Mouse (Mus musculus) brown adipose tissue, adult 24 weeks (tissue): ENCODE measurements around the gene Cab39. TPM values are rescaled to one million over a fixed set of nuclear protein-coding genes. Genes with fewer than 3 reads are reported as not detected.
A peak's percentile ranks its signal among the peaks of the same experiment; 100 is the strongest.

ENCODE experiments used
- H3K27ac ChIP-seq: fragments of 200-500 bp; replicated peaks from 2 replicates; pipeline ENCODE4 v1.5.1; 2012; ENCODE audit warnings: low read depth, mild to moderate bottlenecking, low read length
- H3K4me1 ChIP-seq: fragments of 200-500 bp; 2 replicates; pipeline ENCODE4 v1.6.1; 2012; ENCODE audit warnings: low read length, mixed read lengths; ENCODE audit not compliant: control insufficient read depth, insufficient read depth, insufficient read length
- H3K4me3 ChIP-seq: fragments of 200-500 bp; 2 replicates; pipeline ENCODE4 v1.5.1; 2012; ENCODE audit warnings: low read depth, mild to moderate bottlenecking, low read length, moderate library complexity; ENCODE audit not compliant: insufficient read depth
- polyA plus RNA-seq: library from polyadenylated mRNA; stranded (reverse); fragments of >200 nt; gene quantifications from 2 replicates; pipeline ENCODE4 v1.2.4, GENCODE M21; 2012; ENCODE audit not compliant: missing spikeins, insufficient read depth, insufficient read length

The Cab39 gene
- polyA plus RNA-seq = 68.7 and 78.3 TPM in 2 replicates

DNA sequence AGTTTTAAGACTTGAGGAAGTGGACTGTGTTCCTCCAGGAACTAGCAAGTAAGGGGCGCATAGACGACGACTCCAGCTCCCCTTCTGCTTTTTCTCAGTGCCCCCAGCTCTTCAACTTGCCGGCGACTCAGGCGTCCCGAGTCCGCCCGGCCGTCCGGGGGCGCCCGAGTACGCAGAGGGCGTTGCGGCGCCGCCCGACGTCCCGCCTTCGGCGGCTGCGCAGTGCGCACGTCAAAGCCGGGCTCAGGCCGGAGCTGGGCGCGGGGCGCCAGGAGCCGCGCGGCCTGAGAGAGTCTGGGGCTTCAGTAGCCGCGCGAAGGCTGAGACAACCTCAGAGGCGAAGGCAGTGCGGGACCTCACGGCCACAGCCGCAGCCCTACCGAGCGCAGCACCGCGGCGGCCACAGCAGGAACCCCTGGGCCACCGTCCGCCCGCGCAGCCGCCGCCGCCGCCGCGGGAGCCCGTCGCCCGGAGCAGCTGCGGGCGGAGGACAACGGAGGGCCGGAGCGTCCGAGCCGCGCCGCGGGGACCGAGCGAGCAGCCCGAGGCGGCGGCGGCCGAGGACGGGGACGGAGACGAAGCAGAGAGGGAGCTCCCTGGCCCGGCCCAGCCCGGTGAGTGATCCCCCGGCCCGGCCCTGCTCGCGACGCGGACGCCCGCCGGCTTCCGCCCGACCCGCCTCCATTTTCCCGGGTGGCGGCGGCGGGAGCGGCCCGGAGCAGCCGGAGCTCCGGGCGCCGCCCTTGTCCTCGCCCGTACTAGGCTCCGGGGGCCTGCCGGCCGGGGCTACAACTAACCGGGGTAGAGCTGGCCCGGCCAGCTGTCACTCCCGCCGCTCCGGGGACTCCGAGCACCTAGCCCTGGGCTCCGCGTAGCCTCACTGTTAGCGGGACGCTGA lies at the start of gene Cab39:
TSS of gene Cab39 (plus strand) at position 234 of the 898 bp plus-strand sequence.
- Histone ChIP-seq H3K27ac (peak within 1 kb of the TSS; percentile 89), H3K4me1 (peaks cover 7% of the 10 kb centered on the region), H3K4me3 (peak within 1 kb of the TSS; percentile 96)

- Histone ChIP-seq H3K27ac (no peak overlapping the region), H3K4me1 (peaks cover 9% of the 10 kb centered on the region), H3K4me3 (no peak overlapping the region)
These were observed 48.7 kb upstream of the Cab39 start for GRCm38 (mm10) chr1:85744539-85744938.

DNA sequence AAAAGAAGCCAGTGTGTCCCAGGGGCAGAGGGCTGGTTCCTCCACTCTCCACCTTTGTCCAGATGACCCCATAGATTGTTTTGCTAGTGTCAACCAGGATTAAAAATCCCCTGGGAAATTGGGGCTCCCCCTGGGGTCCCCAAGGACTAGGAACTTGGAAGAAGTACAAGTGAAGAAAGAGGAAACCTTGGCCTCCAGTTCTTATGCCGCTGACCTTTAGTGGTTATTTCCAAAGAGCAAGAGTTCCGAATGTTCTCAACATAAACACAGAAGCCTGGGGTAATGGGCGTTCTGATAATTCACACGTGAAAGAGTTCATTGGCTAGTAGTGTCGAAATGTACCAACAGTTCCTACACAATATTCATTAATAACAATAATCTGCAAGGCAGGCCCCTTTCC lies 46.7 kb upstream of the Cab39 start:
- H3K27ac ChIP-seq = no peak overlapping the region
- H3K4me3 ChIP-seq = no peak overlapping the region
- peaks cover 25% of the 10 kb centered on the region for H3K4me1 ChIP-seq

- Histone ChIP-seq H3K4me3 (no peak overlapping the region), H3K27ac (peak overlapping the region; percentile 99), H3K4me1 (peaks cover 32% of the 10 kb centered on the region)
These were observed 43.4 kb upstream of the Cab39 start for GRCm38 (mm10) chr1:85749829-85750228.

DNA sequence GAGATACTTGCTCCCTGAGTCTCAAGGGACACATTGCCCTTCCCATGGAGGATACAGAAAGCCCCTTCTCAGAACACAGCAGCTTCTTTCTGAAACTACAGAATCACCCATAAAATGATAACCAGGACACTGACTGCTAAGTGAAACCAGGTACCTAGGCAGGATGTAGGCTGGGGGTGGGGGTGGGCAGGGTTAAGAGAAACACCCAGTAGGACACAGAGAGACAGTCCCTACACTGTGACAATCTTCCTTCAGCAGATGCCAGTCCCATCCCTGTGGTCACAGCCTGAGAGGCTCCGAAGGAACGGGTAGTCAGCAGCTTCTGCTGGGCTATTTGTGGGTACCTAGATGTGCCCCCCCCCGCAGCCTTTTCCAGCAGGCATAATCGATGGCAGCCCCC lies 42.6 kb upstream of the Cab39 start:
- Histone ChIP-seq H3K4me1 (peaks cover 32% of the 10 kb centered on the region), H3K4me3 (no peak overlapping the region), H3K27ac (peak overlapping the region; percentile 99)

DNA sequence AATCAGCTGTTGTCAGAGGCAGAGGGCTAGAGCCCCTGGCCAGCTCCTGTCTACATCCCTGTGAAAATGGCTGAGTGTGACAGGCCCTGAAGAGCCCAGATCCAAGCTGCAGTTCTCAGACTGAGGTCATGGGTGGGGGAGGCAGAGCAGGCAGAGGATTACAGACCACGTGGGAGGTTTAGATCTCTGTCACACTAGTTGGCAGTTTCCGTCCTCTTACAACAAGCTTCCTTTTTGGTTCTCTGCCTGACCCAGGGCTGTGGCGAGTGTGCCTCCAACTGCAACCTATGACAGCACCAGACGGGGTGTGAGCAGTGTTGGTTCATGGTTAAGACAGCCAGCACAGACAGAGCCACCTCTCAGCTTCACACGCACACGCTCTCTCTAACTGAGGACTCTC lies 41.7 kb upstream of the Cab39 start:
- Histone ChIP-seq H3K4me3 (no peak overlapping the region), H3K4me1 (peaks cover 32% of the 10 kb centered on the region), H3K27ac (peak overlapping the region; percentile 99)

DNA sequence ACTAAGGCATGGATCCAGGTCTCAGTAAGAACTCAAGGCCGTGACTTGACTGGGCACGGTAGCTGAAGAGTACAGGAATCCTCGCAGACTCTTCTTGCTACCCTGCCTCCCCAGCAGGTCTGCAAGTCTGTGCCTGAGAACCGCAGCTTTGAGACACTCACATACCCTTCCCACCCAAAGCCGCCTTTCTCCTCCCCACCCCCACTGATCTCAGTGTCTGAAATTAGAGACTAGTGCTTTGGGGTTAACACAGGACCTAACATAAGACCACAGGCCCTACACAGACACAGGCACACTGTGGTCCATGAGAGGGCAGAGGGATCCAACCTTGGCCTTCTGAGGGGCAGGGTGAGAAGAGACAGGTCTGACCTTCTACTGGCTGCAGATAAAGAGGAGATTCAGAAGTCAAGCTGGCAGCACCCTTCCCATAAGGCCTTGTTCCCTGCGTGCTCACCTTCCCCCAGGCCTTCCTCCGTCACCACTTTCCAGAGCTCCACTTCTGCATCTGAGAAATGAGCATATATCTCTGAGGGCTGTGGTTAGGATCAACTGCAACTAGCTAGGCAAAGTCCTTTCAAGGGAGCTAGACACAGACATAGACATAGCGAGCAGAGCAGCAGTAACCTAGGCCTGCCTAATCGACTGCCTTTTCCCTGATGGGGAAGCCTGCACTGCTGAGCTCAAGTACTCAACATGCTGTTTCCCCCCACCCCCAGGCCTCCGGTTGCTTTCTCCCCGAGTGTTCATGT lies 41.1 kb upstream of the Cab39 start:
- Histone ChIP-seq H3K4me3 (no peak overlapping the region), H3K4me1 (peaks cover 34% of the 10 kb centered on the region), H3K27ac (peak overlapping the region; percentile 91)

- no peak overlapping the region for H3K27ac ChIP-seq
- 0 out of 2 replicates have a peak, but pooled peaks cover 2% of the 10 kb centered on the region for H3K4me1 ChIP-seq
- no peak overlapping the region for H3K4me3 ChIP-seq
These were observed 35.6 kb upstream of the Cab39 start for GRCm38 (mm10) chr1:85757531-85758230.

DNA sequence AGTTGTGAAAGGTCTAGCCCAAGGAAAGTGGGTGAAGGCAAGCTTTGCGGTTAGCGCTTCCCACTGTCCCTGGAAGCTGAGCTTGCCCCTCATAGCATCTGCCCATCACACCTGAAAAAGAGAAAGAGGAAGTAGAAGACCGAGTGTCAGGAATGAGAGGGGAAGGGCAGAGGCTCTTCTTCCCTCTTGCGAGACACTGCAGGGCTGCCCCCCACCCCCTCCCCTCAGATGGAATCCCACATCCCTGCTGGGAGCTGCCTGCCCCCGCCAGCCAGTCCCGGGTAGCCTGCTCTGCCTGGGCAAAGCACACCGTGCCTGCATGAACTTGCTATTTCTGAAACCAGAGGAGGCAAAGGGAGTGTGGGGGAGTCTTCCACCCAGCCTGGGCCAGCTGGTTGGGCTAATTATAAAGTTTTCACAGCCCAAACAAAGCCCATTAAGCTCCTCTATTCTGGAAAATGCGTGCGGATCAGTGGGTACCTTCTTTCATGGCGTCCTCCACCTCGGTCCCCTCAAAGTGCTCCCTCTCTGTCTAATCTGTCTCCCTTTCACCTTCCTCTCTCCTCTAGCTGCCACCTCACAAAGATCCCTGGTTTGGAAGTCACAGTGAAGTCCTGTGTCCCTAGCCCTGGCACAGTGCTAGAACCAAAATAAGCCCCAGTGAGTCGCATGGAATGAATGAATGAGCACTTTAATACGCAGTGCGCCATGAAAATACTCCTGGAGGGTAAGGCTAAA lies 34.8 kb upstream of the Cab39 start:
- H3K27ac ChIP-seq = no peak overlapping the region
- no peak overlapping the region for H3K4me3 ChIP-seq

DNA sequence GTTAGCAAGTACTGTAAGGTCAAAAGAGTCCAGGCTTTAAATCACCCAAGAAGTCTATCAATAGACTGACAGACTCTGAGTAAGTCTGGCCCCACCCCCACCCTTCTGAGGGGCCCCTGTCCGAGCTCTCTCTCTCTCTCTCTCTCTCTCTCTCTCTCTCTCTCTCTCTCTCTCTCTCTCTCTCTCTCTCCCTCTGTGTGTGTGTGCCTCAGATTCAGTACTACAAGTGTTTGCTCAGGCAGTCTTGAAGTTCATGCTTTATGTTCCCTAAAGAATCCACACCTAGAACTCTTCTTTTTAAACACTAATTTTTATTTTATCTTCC lies 34.3 kb upstream of the Cab39 start:
- H3K27ac ChIP-seq = no peak overlapping the region
- H3K4me1 ChIP-seq = 0 out of 2 replicates have a peak, but pooled peaks cover 2% of the 10 kb centered on the region
- H3K4me3 ChIP-seq = no peak overlapping the region

More for the DNA sequence above, 34.8 kb upstream of the Cab39 start:
- 0 out of 2 replicates have a peak, but pooled peaks cover 2% of the 10 kb centered on the region for H3K4me1 ChIP-seq

- Histone ChIP-seq H3K4me3 (no peak overlapping the region), H3K27ac (no peak overlapping the region)
These were observed 31.6 kb upstream of the Cab39 start for GRCm38 (mm10) chr1:85761665-85762064.

DNA sequence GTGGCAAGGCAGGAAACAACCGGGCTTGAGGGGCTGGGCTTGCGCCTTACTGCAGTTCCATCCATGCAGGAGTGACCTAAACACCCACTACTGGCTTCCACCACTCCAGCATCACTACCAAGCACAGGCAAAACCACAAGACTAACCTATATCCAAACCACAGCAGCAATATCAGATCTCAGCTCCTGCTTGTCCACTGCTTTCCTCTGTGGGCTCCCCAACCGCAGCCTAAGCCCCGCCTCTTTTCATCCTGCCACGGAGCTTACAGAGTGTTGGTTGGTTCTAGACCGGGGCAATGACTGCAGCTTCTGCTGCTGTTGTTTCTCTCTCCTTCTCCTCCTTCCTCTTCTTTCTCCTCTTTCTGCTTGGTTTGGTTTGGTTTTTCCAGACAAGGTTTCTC lies 29.9 kb upstream of the Cab39 start:
- Histone ChIP-seq H3K27ac (no peak overlapping the region), H3K4me3 (no peak overlapping the region), H3K4me1 (no peaks in the 10 kb centered on the region)

More at GRCm38 (mm10) chr1:85761665-85762064, 31.6 kb upstream of the Cab39 start:
- H3K4me1 ChIP-seq = 0 out of 2 replicates have a peak, but pooled peaks cover 2% of the 10 kb centered on the region

- Histone ChIP-seq H3K4me1 (no peaks in the 10 kb centered on the region), H3K27ac (no peak overlapping the region), H3K4me3 (no peak overlapping the region)
These were observed 28.9 kb upstream of the Cab39 start for GRCm38 (mm10) chr1:85764291-85764690.

DNA sequence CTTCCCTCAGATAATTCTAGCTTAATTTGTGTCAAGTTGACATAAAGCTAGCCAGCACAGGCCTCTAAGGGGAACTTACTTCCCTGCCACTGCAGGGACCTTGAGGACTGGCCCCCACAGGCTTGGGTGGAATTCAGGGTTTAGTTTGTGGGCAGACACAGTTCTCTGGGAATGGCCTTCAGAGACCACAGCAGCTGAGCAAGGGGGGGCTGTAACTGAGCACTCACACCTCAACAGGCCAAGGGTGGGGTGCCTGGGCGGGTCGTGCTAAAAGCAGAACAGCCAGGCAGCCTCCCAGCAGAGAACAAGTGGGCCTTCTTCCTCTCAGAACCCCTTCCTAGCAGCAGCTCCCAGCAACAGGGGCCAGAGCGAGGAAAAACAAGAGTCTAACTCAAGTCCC lies 27.1 kb upstream of the Cab39 start:
- H3K4me3 ChIP-seq = no peak overlapping the region
- no peak overlapping the region for H3K27ac ChIP-seq
- no peaks in the 10 kb centered on the region for H3K4me1 ChIP-seq
